Mouse (Mus musculus) thymus, adult 2 months (tissue): ENCODE results near the gene Prmt3.

Experiments used
- CTCF ChIP-seq: fragments of 200-500 bp; IDR thresholded peaks from 2 replicates; pipeline ENCODE4 v1.5.1; 2012; ENCODE audit warnings: mild to moderate bottlenecking, control low read depth, low read length, moderate library complexity, borderline replicate concordance; ENCODE audit not compliant: control insufficient read depth, poor library complexity, insufficient read depth; ENCODE audit errors: extremely low read depth
- POLR2A ChIP-seq: fragments of 200-500 bp; IDR thresholded peaks from 2 replicates; pipeline ENCODE4 v1.6.1; 2012; ENCODE audit warnings: mild to moderate bottlenecking, low read length, control low read depth, moderate library complexity; ENCODE audit not compliant: control insufficient read depth, poor library complexity, insufficient read depth; ENCODE audit errors: extremely low read depth

DNA sequence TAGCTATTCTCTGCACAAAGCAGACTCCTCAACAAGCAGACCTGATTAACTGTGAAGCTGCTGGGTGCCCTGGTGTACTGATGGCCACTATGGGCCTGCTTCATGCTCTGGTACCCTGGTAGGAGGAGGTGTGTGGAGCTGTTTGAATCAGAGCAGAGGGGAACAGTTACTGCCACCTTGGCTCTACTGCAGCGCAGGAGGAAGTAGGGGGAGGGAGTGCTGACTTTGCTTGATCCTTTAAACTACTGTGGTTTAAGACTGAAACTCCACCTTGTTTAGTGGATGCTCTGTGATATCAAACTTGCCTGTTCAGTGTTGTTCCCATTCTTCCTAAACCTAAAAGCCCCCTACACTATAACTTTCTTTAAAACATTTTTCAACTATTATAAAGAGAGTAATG, 49.8 kb downstream of the Prmt3 start:
- no peak for TF ChIP-seq POLR2A
- TF ChIP-seq CTCF, result no peak
